Mouse (Mus musculus) C2C12 (cell line): ENCODE data around the gene Ptbp1.

Experiments used
- CTCF ChIP-seq: IDR thresholded peaks from one replicate; pipeline ENCODE4 v1.5.1; 2011; ENCODE audit not compliant: control insufficient read depth, insufficient read depth, insufficient read length
- USF1 ChIP-seq: IDR thresholded peaks from one replicate; pipeline ENCODE4 v1.6.1; 2011; ENCODE audit warnings: low read depth, mild to moderate bottlenecking, control low read depth, moderate library complexity

DNA sequence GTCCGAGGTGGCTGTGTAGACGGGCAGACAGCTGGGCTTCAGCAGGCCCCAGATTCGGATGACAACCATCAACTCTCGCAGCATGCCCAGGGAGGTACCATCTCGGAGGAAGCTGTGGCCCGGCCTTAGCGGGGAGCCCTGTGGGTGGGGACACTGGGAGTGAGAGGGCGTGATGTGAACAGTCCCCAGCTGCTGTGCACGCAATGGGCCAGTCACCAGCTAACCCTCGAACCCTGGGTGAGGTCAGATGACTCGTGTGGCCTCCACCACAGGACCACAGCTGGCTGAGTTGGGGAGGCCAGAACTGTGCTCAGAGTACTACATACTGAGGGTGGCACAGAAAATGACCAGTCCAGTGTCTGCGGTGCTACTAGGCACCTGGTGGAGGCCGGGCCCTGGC lies 42.6 kb downstream of the Ptbp1 start:
- TF ChIP-seq USF1 (no peak), CTCF (no peak)
